Mouse (Mus musculus) intestine, embryonic 14.5 days (tissue): ENCODE data around the gene Sccpdh. TPM values are rescaled to one million over a fixed set of nuclear protein-coding genes. Genes with fewer than 3 reads are reported as not detected.
A peak's percentile ranks its signal among the peaks of the same experiment; 100 is the strongest.

Experiments used
- ATAC-seq: fragments of 200-750 bp; cut with Nextera tagmentation; replicated peaks from 2 replicates; pipeline ENCODE4 v1.8.0; 2017; ENCODE audit warnings: low read depth, moderate number of reproducible peaks, moderate TSS enrichment, moderate library complexity; ENCODE audit not compliant: low FRiP score, low TSS enrichment
- DNase-seq: peaks from one replicate; pipeline ENCODE4 v3.0.0-alpha.2; 2018; ENCODE audit warnings: low spot score
- H3K27ac ChIP-seq: fragments of 300-500 bp; sonication (generic); 2 replicates; pipeline ENCODE4 v1.5.1; 2014; ENCODE audit warnings: low read depth, mild to moderate bottlenecking, control low read depth
- H3K27me3 ChIP-seq: fragments of 300-500 bp; sonication (generic); replicated peaks from 2 replicates; pipeline ENCODE4 v1.6.1; 2014; ENCODE audit warnings: low read length, control low read depth; ENCODE audit not compliant: control insufficient read depth, insufficient read depth
- H3K36me3 ChIP-seq: fragments of 300-500 bp; sonication (generic); 2 replicates; pipeline ENCODE4 v1.6.1; 2014; ENCODE audit warnings: low read length, control low read depth; ENCODE audit not compliant: control insufficient read depth, insufficient read depth
- H3K4me1 ChIP-seq: fragments of 300-500 bp; sonication (generic); replicated peaks from 2 replicates; pipeline ENCODE4 v1.6.1; 2014; ENCODE audit warnings: low read length, control low read depth, mixed read lengths; ENCODE audit not compliant: control insufficient read depth, insufficient read depth
- H3K4me2 ChIP-seq: fragments of 300-500 bp; sonication (generic); 2 replicates; pipeline ENCODE4 v1.6.1; 2014; ENCODE audit warnings: low read length
- H3K4me3 ChIP-seq: fragments of 300-500 bp; sonication (generic); 2 replicates; pipeline ENCODE4 v1.5.1; 2014; ENCODE audit warnings: low read depth, low read length, control low read depth, mixed read lengths
- H3K9ac ChIP-seq: fragments of 300-500 bp; sonication (generic); 2 replicates; pipeline ENCODE4 v1.6.1; 2014; ENCODE audit warnings: mild to moderate bottlenecking, low read length
- H3K9me3 ChIP-seq: fragments of 300-500 bp; sonication (generic); 2 replicates; pipeline ENCODE4 v1.6.1; 2016; ENCODE audit warnings: low read length, control low read depth; ENCODE audit not compliant: control insufficient read depth
- WGBS: fragments of 180-500 bp; shearing (Covaris S2); extraction: QIAGEN DNeasy Blood & Tissue Kit; methylation state at CpG from one replicate; pipeline ENCODE4 v1.1.7; 2014; 5-methylcytosine and 5-hydroxymethylcytosine counted together
- polyA plus RNA-seq: library from polyadenylated mRNA; unstranded; fragments of >200 nt; fragmentation: Nextera tagmentation; extraction: Ambion mirVana; gene quantifications from 2 replicates; pipeline ENCODE4 v1.2.1, GENCODE M21; 2014

Sccpdh gene
- polyA plus RNA-seq, 1 experiment from 2014 or later = 56.3 TPM

GRCm38 (mm10) chr1:179728661-179729060 lies 60.7 kb downstream of the Sccpdh start:
- Histone ChIP-seq H3K27ac (no peak overlapping the region), H3K27me3 (no peaks in the 10 kb centered on the region), H3K9ac (no peak overlapping the region), H3K4me3 (no peak overlapping the region), H3K9me3 (no peaks in the 10 kb centered on the region), H3K36me3 (no peaks in the 10 kb centered on the region), H3K4me1 (no peaks in the 10 kb centered on the region), H3K4me2 (no peak overlapping the region)
- ATAC-seq (no peak), DNase-seq (no peak)
- 88% methylated on average over 10 of the region's 10 CpGs for WGBS

- Histone ChIP-seq H3K4me3 (no peak overlapping the region), H3K27ac (no peak overlapping the region), H3K9me3 (no peaks in the 10 kb centered on the region), H3K36me3 (no peaks in the 10 kb centered on the region), H3K4me1 (no peaks in the 10 kb centered on the region), H3K27me3 (no peaks in the 10 kb centered on the region), H3K9ac (no peak overlapping the region), H3K4me2 (no peak overlapping the region)
- 93% methylated on average over 3 of the region's 3 CpGs for WGBS
- no peak for ATAC-seq
- no peak for DNase-seq
Observed at GRCm38 (mm10) chr1:179731391-179731790, 63.4 kb downstream of the Sccpdh start.

GRCm38 (mm10) chr1:179734500-179735474 lies 66.8 kb downstream of the Sccpdh start:
- Histone ChIP-seq H3K9me3 (no peaks in the 10 kb centered on the region), H3K4me3 (no peak overlapping the region), H3K4me1 (no peaks in the 10 kb centered on the region), H3K36me3 (no peaks in the 10 kb centered on the region), H3K9ac (no peak overlapping the region), H3K27ac (no peak overlapping the region), H3K4me2 (no peak overlapping the region), H3K27me3 (no peaks in the 10 kb centered on the region)
- ATAC-seq (peak; percentile 64), DNase-seq (peak; percentile 80)
- 38% methylated on average over 15 of the region's 15 CpGs for WGBS

- H3K4me3 ChIP-seq = no peak overlapping the region
- ATAC-seq = no peak
- no peak overlapping the region for H3K9ac ChIP-seq
- H3K9me3 ChIP-seq = no peaks in the 10 kb centered on the region
- no peaks in the 10 kb centered on the region for H3K4me1 ChIP-seq
- H3K36me3 ChIP-seq = no peaks in the 10 kb centered on the region
- no peak for DNase-seq
- no peaks in the 10 kb centered on the region for H3K27me3 ChIP-seq
- H3K27ac ChIP-seq = no peak overlapping the region
- WGBS = 81% methylated on average over 3 of the region's 3 CpGs
- H3K4me2 ChIP-seq = no peak overlapping the region
Observed at GRCm38 (mm10) chr1:179736483-179736882, 68.5 kb downstream of the Sccpdh start.

Other genes starting within 250 kb of the Sccpdh start
- 22.3 and 26.7 TPM in 2 replicates for gene Smyd3, start 150.2 kb upstream of the Sccpdh start, polyA plus RNA-seq
- 26.4 and 29.5 TPM in 2 replicates for gene Tfb2m, start 121.9 kb upstream of the Sccpdh start, polyA plus RNA-seq
- 12.1 and 15.1 TPM in 2 replicates for gene Cnst, start 121.8 kb upstream of the Sccpdh start, polyA plus RNA-seq
- not detected in 2 replicates for gene Kif28, start 77.1 kb downstream of the Sccpdh start, polyA plus RNA-seq
- 0.17 and 0.28 TPM in 2 replicates for gene Gm10518, start 135.2 kb downstream of the Sccpdh start, polyA plus RNA-seq
- 33.1 and 35.1 TPM in 2 replicates for gene Ahctf1, start 135.5 kb downstream of the Sccpdh start, polyA plus RNA-seq